Mouse (Mus musculus): ENCODE data around the gene Fgl2. TPM values are rescaled to one million over a fixed set of nuclear protein-coding genes. Genes with fewer than 3 reads are reported as not detected.

Fgl2 gene
- total and polyA plus RNA-seq, 3 experiments = 0.41 to 10.4 (median 0.59) TPM

GRCm38 (mm10) chr5:21395205-21395840 is 22.9 kb downstream of the Fgl2 start:
- H3K79me2 ChIP-seq (replicated peaks; ENCODE audit: control insufficient read depth, extremely low read depth, insufficient read depth, poor library complexity, severe bottlenecking) = no peaks in the 10 kb centered on the region

GRCm38 (mm10) chr5:21411261-21411666 is 38.8 kb downstream of the Fgl2 start:
- peak; percentile 95 for DNase-seq (ENCODE audit: extremely low read depth)
- TF ChIP-seq CHD1 (IDR thresholded peaks at IDR 0.05; ENCODE audit: low read depth, low read length) (peak; percentile 93), PAX5 (IDR thresholded peaks at IDR 0.05; ENCODE audit: low read length) (no peak), TCF12 (IDR thresholded peaks at IDR 0.05; ENCODE audit: low read depth, low read length) (peak; percentile 83), ZMIZ1 (IDR thresholded peaks at IDR 0.05; ENCODE audit: low read depth, low read length) (peak; percentile 87; the same call in 1 of the 2 replicates), MAZ (IDR thresholded peaks at IDR 0.05; ENCODE audit: low read depth, low read length) (peak; percentile 85; the same call in 1 of the 2 replicates), MEF2A (IDR thresholded peaks at IDR 0.05; ENCODE audit: borderline replicate concordance, low read depth, low read length) (peak; percentile 74), POLR2A (IDR thresholded peaks at IDR 0.05; ENCODE audit: low read depth, low read length) (peak; percentile 50), TBP (conservative IDR thresholded peaks at IDR 0.05; ENCODE audit: low read depth, low read length) (peak; percentile 90), MAX (IDR thresholded peaks at IDR 0.05; ENCODE audit: low read length) (peak; percentile 82; the same call in 1 of the 2 replicates), ZC3H11A (IDR thresholded peaks at IDR 0.05; ENCODE audit: low read depth, low read length) (no peak), JUN (IDR thresholded peaks at IDR 0.05; ENCODE audit: insufficient read depth, low read depth, low read length) (peak; percentile 74), E2F4 (IDR thresholded peaks at IDR 0.05; ENCODE audit: insufficient replicate concordance, low read depth, low read length) (0 out of 2 replicates have a peak, but pooled peaks have one; percentile 47), SMC3 (IDR thresholded peaks at IDR 0.05; ENCODE audit: low read depth, low read length) (peak; percentile 36), MAFK (IDR thresholded peaks at IDR 0.05; ENCODE audit: insufficient replicate concordance, low read length) (peak; percentile 75; the same call in 1 of the 2 replicates), CHD2 (IDR thresholded peaks at IDR 0.05; ENCODE audit: low read length) (peak; percentile 84), UBTF (IDR thresholded peaks at IDR 0.05; ENCODE audit: low read depth, low read length) (no peak), POLR2AphosphoS2 (IDR thresholded peaks at IDR 0.05; ENCODE audit: low read depth, low read length) (peak; percentile 78; the same call in 1 of the 2 replicates), BHLHE40 (IDR thresholded peaks at IDR 0.05; ENCODE audit: low read depth, low read length) (peak; percentile 54; the same call in 1 of the 2 replicates), USF2 (conservative IDR thresholded peaks at IDR 0.05; ENCODE audit: low read depth, low read length) (no peak), CTCF (conservative IDR thresholded peaks at IDR 0.05 in 1 of 2, IDR thresholded peaks at IDR 0.05 in 1 of 2; ENCODE audit: low read depth in 2 of 2, low read length in 2 of 2) (no peak), RCOR1 (conservative IDR thresholded peaks at IDR 0.05; ENCODE audit: low read depth, low read length) (peak; percentile 97), MYC (IDR thresholded peaks at IDR 0.05; ENCODE audit: low read depth, low read length) (peak; percentile 93), ELF1 (IDR thresholded peaks at IDR 0.05; ENCODE audit: low read depth, low read length) (peak; percentile 83), IRF4 (IDR thresholded peaks at IDR 0.05; ENCODE audit: low read depth, low read length) (peak; percentile 98), NELFE (IDR thresholded peaks at IDR 0.05; ENCODE audit: low read depth, low read length) (peak; percentile 57), RAD21 (IDR thresholded peaks at IDR 0.05; ENCODE audit: low read depth, low read length) (no peak; the same call in 1 of the 2 replicates), ZKSCAN1 (IDR thresholded peaks at IDR 0.05; ENCODE audit: borderline replicate concordance, low read depth, low read length) (no peak), ETS1 (conservative IDR thresholded peaks at IDR 0.05; ENCODE audit: low read depth, low read length) (peak; percentile 89), EP300 (IDR thresholded peaks at IDR 0.05; ENCODE audit: low read length) (peak; percentile 97), USF1 (IDR thresholded peaks at IDR 0.05; ENCODE audit: low read depth, low read length) (no peak)

More at GRCm38 (mm10) chr5:21395205-21395840, 22.9 kb downstream of the Fgl2 start:
- Histone ChIP-seq H3K27me3 (replicated peaks) (no peaks in the 10 kb centered on the region), H3K4me3 (replicated peaks in 1 of 3; ENCODE audit: low read depth in 2 of 3, low read length in 2 of 3, poor library complexity in 1 of 3) (no peak overlapping the region), H3K9me3 (replicated peaks; ENCODE audit: low read length) (no peaks in the 10 kb centered on the region), H3K36me3 (replicated peaks in 1 of 2; ENCODE audit: control insufficient read depth in 1 of 2, insufficient read depth in 1 of 2, low read length in 1 of 2) (no peaks in the 10 kb centered on the region), H3K4me1 (ENCODE audit: control insufficient read depth in 1 of 2, insufficient read depth in 2 of 2) (peaks cover 0 to 13% of the 10 kb centered on the region in 2 experiments; a peak in 3 of 4 replicates), H3K27ac (ENCODE audit: insufficient read depth, low read depth) (no peak overlapping the region), H3K9ac (ENCODE audit: insufficient read depth, low read depth) (no peak overlapping the region), H3K4me2 (ENCODE audit: insufficient read depth, low read depth, poor library complexity, severe bottlenecking) (no peak overlapping the region)
- dilution Hi-C loops (cut with MboI; ENCODE audit: extremely low pct_ligation_motif_present, extremely low pct_unique_long_range_greater_than_20kb, low sequenced_read_pairs) = no loop called here
- TF ChIP-seq MAFK (IDR thresholded peaks at IDR 0.05; ENCODE audit: insufficient replicate concordance, low read length) = no peak
- no peak for TF ChIP-seq PAX5 (IDR thresholded peaks at IDR 0.05; ENCODE audit: low read length)
- TF ChIP-seq CHD1 (IDR thresholded peaks at IDR 0.05; ENCODE audit: low read depth, low read length) = no peak
- TF ChIP-seq TCF12 (IDR thresholded peaks at IDR 0.05; ENCODE audit: low read depth, low read length) = no peak
- no peak for TF ChIP-seq MXI1 (IDR thresholded peaks at IDR 0.05; ENCODE audit: low read depth, low read length)
- no peak for TF ChIP-seq EP300 (IDR thresholded peaks at IDR 0.05; ENCODE audit: low read length)
- DNase-seq (ENCODE audit: extremely low read depth) = no peak
- in situ Hi-C loops (cut with MboI; ENCODE audit: low pct_ligation_motif_present, low pct_unique_long_range_greater_than_20kb, low sequenced_read_pairs) = no loop called here

More at GRCm38 (mm10) chr5:21411261-21411666, 38.8 kb downstream of the Fgl2 start:
- in situ Hi-C loops (cut with MboI; ENCODE audit: low pct_ligation_motif_present, low pct_unique_long_range_greater_than_20kb, low sequenced_read_pairs) = loop anchor here (25.0 kb wide), 1 partner anchor 374 kb away; no protein-coding TSS in a partner anchor
- Histone ChIP-seq H3K9ac (ENCODE audit: insufficient read depth, low read depth) (peak overlapping the region; percentile 75), H3K4me3 (replicated peaks in 1 of 3; ENCODE audit: low read depth in 2 of 3, low read length in 2 of 3, poor library complexity in 1 of 3) (peak overlapping the region; percentile 19 to 52 (median 37)), H3K4me1 (ENCODE audit: control insufficient read depth in 1 of 2, insufficient read depth in 2 of 2) (peaks cover 22 to 36% of the 10 kb centered on the region in 2 experiments), H3K4me2 (ENCODE audit: insufficient read depth, low read depth, poor library complexity, severe bottlenecking) (peak overlapping the region; percentile 88), H3K79me2 (replicated peaks; ENCODE audit: control insufficient read depth, extremely low read depth, insufficient read depth, poor library complexity, severe bottlenecking) (no peaks in the 10 kb centered on the region), H3K27me3 (replicated peaks) (no peaks in the 10 kb centered on the region), H3K27ac (ENCODE audit: insufficient read depth, low read depth) (peak overlapping the region; percentile 100), H3K9me3 (replicated peaks; ENCODE audit: low read length) (no peaks in the 10 kb centered on the region), H3K36me3 (replicated peaks in 1 of 2; ENCODE audit: control insufficient read depth in 1 of 2, insufficient read depth in 1 of 2, low read length in 1 of 2) (no peaks in the 10 kb centered on the region)
- dilution Hi-C loops (cut with MboI; ENCODE audit: extremely low pct_ligation_motif_present, extremely low pct_unique_long_range_greater_than_20kb, low sequenced_read_pairs) = no loop called here

All from CH12.LX (cell line).